Mouse (Mus musculus): ENCODE data around the gene Acan. TPM values are rescaled to one million over a fixed set of nuclear protein-coding genes. Genes with fewer than 3 reads are reported as not detected.

Acan gene
- polyA plus RNA-seq, 1 experiment = not detected

- Histone ChIP-seq H3K4me2 (ENCODE audit: low read depth) (no peak overlapping the region), H3ac (ENCODE audit: control insufficient read depth, insufficient read length) (no peak overlapping the region), H3K4me3 (no peak overlapping the region), H3K79me2 (ENCODE audit: control insufficient read depth, insufficient read depth) (no peaks in the 10 kb centered on the region), H3K36me3 (ENCODE audit: control insufficient read depth, insufficient read depth) (no peaks in the 10 kb centered on the region), H3K27me3 (ENCODE audit: control insufficient read depth, insufficient read depth, insufficient read length) (peaks cover 16% of the 10 kb centered on the region)
- TF ChIP-seq MAX (IDR thresholded peaks at IDR 0.05; ENCODE audit: low read depth) = no peak
- no peak for TF ChIP-seq MYOG (IDR thresholded peaks at IDR 0.05; ENCODE audit: control insufficient read depth in 1 of 3, insufficient read depth in 1 of 3, insufficient read length in 2 of 3, low read depth in 2 of 3)
- TF ChIP-seq USF1 (IDR thresholded peaks at IDR 0.05; ENCODE audit: low read depth) = no peak
- no peak for TF ChIP-seq POLR2A (IDR thresholded peaks at IDR 0.05; ENCODE audit: insufficient read length, low read depth)
- TF ChIP-seq SRF (IDR thresholded peaks at IDR 0.05; ENCODE audit: control insufficient read depth, insufficient read length, low read depth) = no peak
- TF ChIP-seq CEBPB (IDR thresholded peaks at IDR 0.05; ENCODE audit: insufficient read depth, poor library complexity, severe bottlenecking) = no peak
- TF ChIP-seq POLR2AphosphoS2 (IDR thresholded peaks at IDR 0.05; ENCODE audit: insufficient read length, low read depth) = no peak
- no peak for TF ChIP-seq TCF3 (IDR thresholded peaks at IDR 0.05; ENCODE audit: insufficient read length, low read depth)
- TF ChIP-seq TCF12 (IDR thresholded peaks at IDR 0.05; ENCODE audit: insufficient read depth, poor library complexity, severe bottlenecking) = no peak
- TF ChIP-seq REST (IDR thresholded peaks at IDR 0.05; ENCODE audit: insufficient read depth, insufficient read length) = no peak
- no peak for TF ChIP-seq E2F4 (IDR thresholded peaks at IDR 0.05; ENCODE audit: insufficient read depth)
- no peak for TF ChIP-seq MYOD1 (IDR thresholded peaks at IDR 0.05; ENCODE audit: control insufficient read depth in 1 of 3, insufficient read length in 2 of 3, low read depth in 2 of 3)
These were observed 5.3 kb downstream of the Acan start for GRCm38 (mm10) chr7:79058546-79058945.

GRCm38 (mm10) chr7:79067466-79067865 is 14.2 kb downstream of the Acan start:
- H3K36me3 ChIP-seq (ENCODE audit: control insufficient read depth, insufficient read depth) = no peaks in the 10 kb centered on the region
- TF ChIP-seq TCF12 (IDR thresholded peaks at IDR 0.05; ENCODE audit: insufficient read depth, poor library complexity, severe bottlenecking) = no peak
- no peak for TF ChIP-seq MYOD1 (IDR thresholded peaks at IDR 0.05; ENCODE audit: control insufficient read depth in 1 of 3, insufficient read length in 2 of 3, low read depth in 2 of 3)
- no peak for TF ChIP-seq REST (IDR thresholded peaks at IDR 0.05; ENCODE audit: insufficient read depth, insufficient read length)
- no peak for TF ChIP-seq TCF3 (IDR thresholded peaks at IDR 0.05; ENCODE audit: insufficient read length, low read depth)
- H3K4me2 ChIP-seq (ENCODE audit: low read depth) = no peak overlapping the region
- H3K27me3 ChIP-seq (ENCODE audit: control insufficient read depth, insufficient read depth, insufficient read length) = peaks cover 24% of the 10 kb centered on the region
- no peaks in the 10 kb centered on the region for H3K79me2 ChIP-seq (ENCODE audit: control insufficient read depth, insufficient read depth)
- no peak overlapping the region for H3ac ChIP-seq (ENCODE audit: control insufficient read depth, insufficient read length)
- no peak overlapping the region for H3K4me3 ChIP-seq

- H3K27me3 ChIP-seq (ENCODE audit: control insufficient read depth, insufficient read depth, insufficient read length) = peaks cover 24% of the 10 kb centered on the region
- no peaks in the 10 kb centered on the region for H3K36me3 ChIP-seq (ENCODE audit: control insufficient read depth, insufficient read depth)
These were observed 14.9 kb downstream of the Acan start for GRCm38 (mm10) chr7:79068231-79068630.

GRCm38 (mm10) chr7:79079212-79079611 is 25.9 kb downstream of the Acan start:
- TF ChIP-seq POLR2AphosphoS2 (IDR thresholded peaks at IDR 0.05; ENCODE audit: insufficient read length, low read depth) = no peak
- TF ChIP-seq POLR2A (IDR thresholded peaks at IDR 0.05; ENCODE audit: insufficient read length, low read depth) = no peak
- no peak for TF ChIP-seq USF1 (IDR thresholded peaks at IDR 0.05; ENCODE audit: low read depth)
- TF ChIP-seq MYOG (IDR thresholded peaks at IDR 0.05; ENCODE audit: control insufficient read depth in 1 of 3, insufficient read depth in 1 of 3, insufficient read length in 2 of 3, low read depth in 2 of 3) = no peak
- no peak for TF ChIP-seq TCF12 (IDR thresholded peaks at IDR 0.05; ENCODE audit: insufficient read depth, poor library complexity, severe bottlenecking)
- TF ChIP-seq REST (IDR thresholded peaks at IDR 0.05; ENCODE audit: insufficient read depth, insufficient read length) = no peak
- no peak for TF ChIP-seq SRF (IDR thresholded peaks at IDR 0.05; ENCODE audit: control insufficient read depth, insufficient read length, low read depth)
- TF ChIP-seq TCF3 (IDR thresholded peaks at IDR 0.05; ENCODE audit: insufficient read length, low read depth) = no peak
- TF ChIP-seq E2F4 (IDR thresholded peaks at IDR 0.05; ENCODE audit: insufficient read depth) = no peak
- no peak for TF ChIP-seq CEBPB (IDR thresholded peaks at IDR 0.05; ENCODE audit: insufficient read depth, poor library complexity, severe bottlenecking)
- TF ChIP-seq MAX (IDR thresholded peaks at IDR 0.05; ENCODE audit: low read depth) = no peak
- no peak for TF ChIP-seq MYOD1 (IDR thresholded peaks at IDR 0.05; ENCODE audit: control insufficient read depth in 1 of 3, insufficient read length in 2 of 3, low read depth in 2 of 3)
- H3K36me3 ChIP-seq (ENCODE audit: control insufficient read depth, insufficient read depth) = no peaks in the 10 kb centered on the region

More at GRCm38 (mm10) chr7:79068231-79068630, 14.9 kb downstream of the Acan start:
- TF ChIP-seq TCF12 (IDR thresholded peaks at IDR 0.05; ENCODE audit: insufficient read depth, poor library complexity, severe bottlenecking) (no peak), MAX (IDR thresholded peaks at IDR 0.05; ENCODE audit: low read depth) (no peak), POLR2AphosphoS2 (IDR thresholded peaks at IDR 0.05; ENCODE audit: insufficient read length, low read depth) (no peak)
- no peak overlapping the region for H3K4me3 ChIP-seq
- H3K4me2 ChIP-seq (ENCODE audit: low read depth) = no peak overlapping the region
- H3ac ChIP-seq (ENCODE audit: control insufficient read depth, insufficient read length) = no peak overlapping the region
- no peaks in the 10 kb centered on the region for H3K79me2 ChIP-seq (ENCODE audit: control insufficient read depth, insufficient read depth)

GRCm38 (mm10) chr7:79080572-79081399 is 27.5 kb downstream of the Acan start:
- TF ChIP-seq POLR2A (IDR thresholded peaks at IDR 0.05; ENCODE audit: insufficient read length, low read depth) (no peak), SRF (IDR thresholded peaks at IDR 0.05; ENCODE audit: control insufficient read depth, insufficient read length, low read depth) (no peak), TCF3 (IDR thresholded peaks at IDR 0.05; ENCODE audit: insufficient read length, low read depth) (no peak)
- peaks cover 27% of the 10 kb centered on the region for H3K27me3 ChIP-seq (ENCODE audit: control insufficient read depth, insufficient read depth, insufficient read length)
- no peak overlapping the region for H3ac ChIP-seq (ENCODE audit: control insufficient read depth, insufficient read length)
- H3K4me3 ChIP-seq = no peak overlapping the region
- H3K36me3 ChIP-seq (ENCODE audit: control insufficient read depth, insufficient read depth) = no peaks in the 10 kb centered on the region
- no peak overlapping the region for H3K4me2 ChIP-seq (ENCODE audit: low read depth)
- H3K79me2 ChIP-seq (ENCODE audit: control insufficient read depth, insufficient read depth) = no peaks in the 10 kb centered on the region

More at GRCm38 (mm10) chr7:79079212-79079611, 25.9 kb downstream of the Acan start:
- Histone ChIP-seq H3K79me2 (ENCODE audit: control insufficient read depth, insufficient read depth) (no peaks in the 10 kb centered on the region), H3K4me2 (ENCODE audit: low read depth) (no peak overlapping the region), H3K27me3 (ENCODE audit: control insufficient read depth, insufficient read depth, insufficient read length) (peaks cover 24% of the 10 kb centered on the region), H3ac (ENCODE audit: control insufficient read depth, insufficient read length) (no peak overlapping the region), H3K4me3 (no peak overlapping the region)

Measured in myocyte (in vitro differentiated cells).